Mouse (Mus musculus) liver, adult 2 months (tissue): ENCODE measurements around the gene Bcl2l14.

Experiments
- CTCF ChIP-seq: fragments of 200-500 bp; IDR thresholded peaks from 2 replicates; pipeline ENCODE4 v1.5.1; 2011; ENCODE audit warnings: low read depth, low read length, control low read depth
- POLR2A ChIP-seq: fragments of 200-500 bp; IDR thresholded peaks from 2 replicates; pipeline ENCODE4 v1.6.1; 2011; ENCODE audit warnings: low read length, control low read depth; ENCODE audit not compliant: insufficient read depth; ENCODE audit errors: extremely low read depth

GRCm38 (mm10) chr6:134450661-134451119 lies 54.6 kb downstream of the Bcl2l14 start:
- TF ChIP-seq POLR2A: no peak
- no peak for TF ChIP-seq CTCF
